Mouse (Mus musculus): ENCODE results near the gene Ddrgk1. TPM values are rescaled to one million over a fixed set of nuclear protein-coding genes. Genes with fewer than 3 reads are reported as not detected.

Ddrgk1 gene
- total RNA-seq (2014; rRNA removed) (33.8 and 40.1 TPM in 2 replicates), polyA plus RNA-seq (2015; fragmentation: Nextera tagmentation; extraction: Ambion mirVana) (73.0 and 77.4 TPM in 2 replicates)

DNA sequence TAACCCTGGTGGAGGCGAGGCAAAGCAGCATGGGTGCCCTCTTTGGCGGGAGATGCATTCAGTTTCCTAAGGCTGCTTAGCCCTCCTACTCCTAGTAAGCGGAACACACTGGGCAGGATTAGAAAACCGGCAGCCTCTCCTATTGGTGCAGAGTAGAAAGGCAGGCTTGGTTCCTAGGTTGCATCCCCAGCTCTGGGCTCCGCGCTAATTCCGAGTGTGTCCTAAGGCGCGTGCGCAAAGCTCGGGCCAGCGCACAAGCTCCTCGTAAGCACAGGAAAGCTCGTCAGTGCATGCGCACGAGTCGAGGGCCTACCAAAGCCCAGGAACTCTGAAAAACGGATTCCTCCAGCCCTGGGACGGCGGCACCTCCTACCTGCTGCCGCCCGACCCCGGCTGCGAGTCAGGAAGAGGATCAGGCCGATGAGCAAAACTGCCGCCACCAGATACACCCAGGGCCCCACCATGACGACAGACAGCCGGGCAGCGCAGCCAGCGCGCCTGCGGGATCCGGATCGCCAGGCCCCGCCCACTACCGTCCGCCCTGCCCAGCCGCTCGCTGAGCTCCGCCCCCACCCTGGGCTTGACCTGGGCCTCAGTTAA lies at the start of gene Ddrgk1:
Gene Ddrgk1, minus strand, starts transcription at position 558 of the 600 bp plus-strand sequence.
- ATAC-seq (peak; percentile 97), DNase-seq (peak; percentile 99)
- peak within 1 kb of the TSS; percentile 89 for H3K9ac ChIP-seq
- peaks cover 12% of the 10 kb centered on the region for H3K4me1 ChIP-seq (ENCODE audit: insufficient read depth)
- H3K36me3 ChIP-seq (ENCODE audit: insufficient read depth): peaks cover 22% of the 10 kb centered on the region
- TF ChIP-seq CTCF (IDR thresholded peaks at IDR 0.05; ENCODE audit: low read depth): peak; percentile 53
- WGBS: 1% methylated on average over 40 of the region's 40 CpGs
- H3K4me2 ChIP-seq (ENCODE audit: low read depth): peak within 1 kb of the TSS; percentile 62
- H3K27me3 ChIP-seq (ENCODE audit: insufficient read depth, low read length): no peaks in the 10 kb centered on the region
- H3K27ac ChIP-seq (ENCODE audit: low read depth, low read length): peak within 1 kb of the TSS; percentile 99
- H3K9me3 ChIP-seq (ENCODE audit: low read length): no peaks in the 10 kb centered on the region
- H3K4me3 ChIP-seq (ENCODE audit: low read depth, low read length): peak within 1 kb of the TSS; percentile 59

DNA sequence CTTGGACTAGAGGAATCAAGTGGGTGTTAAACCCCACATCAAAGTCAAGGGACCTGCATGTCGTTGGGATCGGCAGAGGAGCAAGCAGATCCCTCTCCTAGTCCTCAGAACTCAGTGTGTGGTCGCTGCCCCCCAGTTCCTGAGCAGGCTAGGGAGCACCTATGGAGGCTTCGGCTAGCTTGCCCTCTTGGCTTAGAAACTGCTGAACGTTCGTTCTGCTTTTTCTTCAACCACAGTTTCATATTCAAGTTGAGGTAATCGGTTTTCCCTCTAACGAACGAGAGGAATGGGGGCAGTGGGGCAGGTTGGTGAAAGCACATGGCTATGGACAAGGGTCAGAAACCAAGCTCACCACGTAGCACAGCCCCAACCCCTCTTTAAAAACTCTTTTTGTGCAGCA lies 42.6 kb upstream of the Ddrgk1 start:
- no peak overlapping the region for H3K9ac ChIP-seq
- H3K9me3 ChIP-seq (ENCODE audit: low read length): no peaks in the 10 kb centered on the region
- no peak overlapping the region for H3K27ac ChIP-seq (ENCODE audit: low read depth, low read length)
- WGBS: 66% methylated on average over 10 of the region's 10 CpGs
- no peak for TF ChIP-seq CTCF (IDR thresholded peaks at IDR 0.05; ENCODE audit: low read depth)
- peaks cover 51% of the 10 kb centered on the region for H3K36me3 ChIP-seq (ENCODE audit: insufficient read depth)
- H3K4me2 ChIP-seq (ENCODE audit: low read depth): no peak overlapping the region
- no peak for DNase-seq
- ATAC-seq: no peak
- no peaks in the 10 kb centered on the region for H3K27me3 ChIP-seq (ENCODE audit: insufficient read depth, low read length)
- no peaks in the 10 kb centered on the region for H3K4me1 ChIP-seq (ENCODE audit: insufficient read depth)
- no peak overlapping the region for H3K4me3 ChIP-seq (ENCODE audit: low read depth, low read length)

DNA sequence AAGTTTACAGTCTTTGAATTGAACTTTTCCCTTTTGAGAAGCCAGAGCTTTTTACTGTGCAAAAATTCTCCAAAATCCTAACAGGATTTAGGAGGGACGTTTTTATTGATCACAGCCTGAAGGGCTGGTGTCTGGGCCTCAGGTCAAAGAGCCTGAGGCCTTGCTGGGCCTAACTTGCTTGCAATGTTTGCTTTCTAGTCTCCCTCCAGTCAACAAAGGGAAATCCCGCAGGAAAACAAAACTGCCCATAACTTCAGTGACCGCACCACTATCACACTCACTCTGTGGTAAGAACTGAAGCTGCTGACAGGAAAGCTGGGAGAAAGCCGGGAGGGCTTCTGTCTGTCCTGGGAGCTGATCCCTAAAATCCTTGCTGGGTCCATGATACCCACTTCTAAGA lies 42.1 kb upstream of the Ddrgk1 start:
- ATAC-seq: no peak
- H3K9ac ChIP-seq: no peak overlapping the region
- WGBS: 71% methylated on average over 4 of the region's 4 CpGs
- DNase-seq: no peak
- H3K27ac ChIP-seq (ENCODE audit: low read depth, low read length): no peak overlapping the region
- no peaks in the 10 kb centered on the region for H3K9me3 ChIP-seq (ENCODE audit: low read length)
- H3K27me3 ChIP-seq (ENCODE audit: insufficient read depth, low read length): no peaks in the 10 kb centered on the region
- no peaks in the 10 kb centered on the region for H3K4me1 ChIP-seq (ENCODE audit: insufficient read depth)
- peaks cover 47% of the 10 kb centered on the region for H3K36me3 ChIP-seq (ENCODE audit: insufficient read depth)
- no peak overlapping the region for H3K4me3 ChIP-seq (ENCODE audit: low read depth, low read length)
- TF ChIP-seq CTCF (IDR thresholded peaks at IDR 0.05; ENCODE audit: low read depth): no peak
- no peak overlapping the region for H3K4me2 ChIP-seq (ENCODE audit: low read depth)

DNA sequence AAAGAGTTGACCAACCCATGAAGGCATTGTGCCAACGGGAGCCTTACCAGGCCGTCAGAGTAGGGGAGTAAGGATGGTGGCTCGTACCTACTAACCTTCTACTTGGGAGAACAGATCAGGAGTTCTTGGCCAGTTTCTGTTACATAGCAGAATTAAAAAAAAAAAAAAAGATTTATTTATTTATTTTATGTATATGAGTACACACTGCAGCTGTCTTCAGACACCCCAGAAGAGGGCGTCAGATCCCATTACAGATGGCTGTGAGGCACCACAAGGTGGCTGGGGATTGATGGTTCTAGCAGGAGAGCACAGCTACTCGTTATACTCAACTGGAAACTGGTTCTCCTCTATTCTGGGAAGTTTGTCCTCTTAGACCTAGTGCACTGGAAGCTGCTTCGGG lies 40.7 kb upstream of the Ddrgk1 start:
- no peak overlapping the region for H3K4me3 ChIP-seq (ENCODE audit: low read depth, low read length)
- peak; percentile 20; the same call in 1 of the 2 replicates for TF ChIP-seq CTCF (IDR thresholded peaks at IDR 0.05; ENCODE audit: low read depth)
- no peak overlapping the region for H3K9ac ChIP-seq
- 69% methylated on average over 6 of the region's 6 CpGs for WGBS
- peaks cover 33% of the 10 kb centered on the region for H3K36me3 ChIP-seq (ENCODE audit: insufficient read depth)
- H3K27me3 ChIP-seq (ENCODE audit: insufficient read depth, low read length): no peaks in the 10 kb centered on the region
- peak; percentile 30; the same call in 1 of the 2 replicates for ATAC-seq
- DNase-seq: no peak
- H3K9me3 ChIP-seq (ENCODE audit: low read length): no peaks in the 10 kb centered on the region
- no peaks in the 10 kb centered on the region for H3K4me1 ChIP-seq (ENCODE audit: insufficient read depth)
- H3K27ac ChIP-seq (ENCODE audit: low read depth, low read length): no peak overlapping the region
- no peak overlapping the region for H3K4me2 ChIP-seq (ENCODE audit: low read depth)

DNA sequence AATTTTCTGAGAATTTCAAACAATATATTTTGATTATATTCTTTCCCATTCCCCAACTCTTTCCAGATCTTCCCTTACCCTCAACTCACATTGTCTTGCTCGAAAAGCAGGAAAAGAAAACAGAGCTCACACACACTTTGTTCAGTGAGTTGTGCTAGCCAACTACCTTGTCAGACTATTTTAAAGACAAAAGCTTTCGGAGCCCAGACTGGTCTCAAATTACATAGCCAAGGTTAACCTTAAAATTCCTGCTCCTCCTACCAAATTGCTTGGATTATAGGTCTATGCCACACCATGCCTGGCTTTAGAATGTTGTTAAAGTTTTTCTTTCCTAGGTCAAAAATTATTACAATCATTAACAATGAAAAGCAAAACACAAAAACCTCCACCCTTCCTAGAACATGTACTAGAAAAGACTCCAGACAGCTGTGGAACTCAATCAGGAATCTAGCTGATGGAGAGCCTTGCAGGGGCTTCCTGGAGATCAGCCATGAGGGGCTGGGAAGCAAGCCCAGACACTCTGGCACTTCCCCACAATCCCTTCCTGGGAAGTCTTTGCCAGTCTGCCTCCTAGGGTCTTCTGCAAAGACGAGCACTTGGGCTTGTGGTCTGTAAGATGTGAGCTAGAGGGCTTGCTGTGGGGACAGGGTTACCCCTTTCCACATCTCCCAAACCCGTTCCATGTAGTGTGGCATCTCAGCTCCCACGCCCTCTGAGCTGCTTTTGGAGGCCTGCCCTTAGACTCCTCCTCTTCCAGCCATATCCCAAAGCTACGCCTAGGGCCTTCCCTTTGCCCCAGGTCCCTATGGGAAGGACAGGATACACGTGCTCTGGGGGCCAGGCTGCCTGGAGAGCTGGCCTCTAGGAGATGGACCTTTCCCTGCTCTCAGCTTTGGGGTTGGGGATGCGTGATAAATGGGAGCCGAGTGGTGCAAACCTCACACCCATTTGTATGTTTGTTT lies 39.9 kb upstream of the Ddrgk1 start:
- Histone ChIP-seq H3K27me3 (ENCODE audit: insufficient read depth, low read length) (no peaks in the 10 kb centered on the region), H3K4me1 (ENCODE audit: insufficient read depth) (no peaks in the 10 kb centered on the region), H3K9ac (no peak overlapping the region), H3K4me2 (ENCODE audit: low read depth) (no peak overlapping the region), H3K36me3 (ENCODE audit: insufficient read depth) (peaks cover 25% of the 10 kb centered on the region), H3K4me3 (ENCODE audit: low read depth, low read length) (no peak overlapping the region), H3K9me3 (ENCODE audit: low read length) (no peaks in the 10 kb centered on the region), H3K27ac (ENCODE audit: low read depth, low read length) (no peak overlapping the region)
- 51% methylated on average over 9 of the region's 9 CpGs for WGBS
- TF ChIP-seq CTCF (IDR thresholded peaks at IDR 0.05; ENCODE audit: low read depth): no peak
- DNase-seq (peak; percentile 65), ATAC-seq (peak; percentile 50)

DNA sequence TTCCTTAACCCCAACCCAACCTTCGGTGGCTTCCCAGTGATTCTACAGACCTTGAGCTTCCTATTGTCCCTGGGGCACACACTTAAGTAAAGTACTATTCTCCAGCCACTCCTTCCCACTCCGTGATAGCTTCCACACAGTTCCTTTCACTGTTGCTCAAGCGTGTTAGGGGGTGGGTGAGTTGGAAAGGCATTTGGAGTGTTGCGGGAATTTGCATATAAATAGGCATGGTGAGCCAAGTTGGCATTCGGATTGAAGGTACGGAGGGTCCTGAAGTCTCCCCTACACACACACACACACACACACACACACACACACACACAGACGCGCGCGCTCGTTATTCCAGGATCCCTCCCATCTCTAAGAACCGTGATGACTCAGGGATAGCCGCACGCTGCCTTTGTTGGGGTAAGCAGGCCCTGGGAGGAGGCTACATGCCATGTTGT lies 33.4 kb upstream of the Ddrgk1 start:
- Histone ChIP-seq H3K36me3 (ENCODE audit: insufficient read depth) (no peaks in the 10 kb centered on the region), H3K27me3 (ENCODE audit: insufficient read depth, low read length) (peaks cover 12% of the 10 kb centered on the region; the same call in 1 of the 2 replicates), H3K4me1 (ENCODE audit: insufficient read depth) (peaks cover 8% of the 10 kb centered on the region; the same call in 1 of the 2 replicates), H3K9me3 (ENCODE audit: low read length) (no peaks in the 10 kb centered on the region), H3K9ac (no peak overlapping the region), H3K4me2 (ENCODE audit: low read depth) (peak overlapping the region; percentile 100), H3K4me3 (ENCODE audit: low read depth, low read length) (peak overlapping the region; percentile 46), H3K27ac (ENCODE audit: low read depth, low read length) (no peak overlapping the region)
- no peak for TF ChIP-seq CTCF (IDR thresholded peaks at IDR 0.05; ENCODE audit: low read depth)
- peak; percentile 48 for ATAC-seq
- 2% methylated on average over 14 of the region's 14 CpGs for WGBS
- DNase-seq: peak; percentile 43

All from forebrain, postnatal 0 days (tissue).